Mouse (Mus musculus) limb, embryonic 11.5 days (tissue): ENCODE measurements at regions not wholly inside any gene's neighbourhood (a gene's known extent, or its start where the extent isn't known, plus 50 kb on each side); places are given as distances from the start of the nearest gene placed in this dataset.

Experiments used
- ATAC-seq: fragments of 200-750 bp; cut with Nextera tagmentation; 2 replicates; pipeline ENCODE4 v1.8.0; 2017; ENCODE audit warnings: low read depth; ENCODE audit not compliant: insufficient number of reproducible peaks, low FRiP score, low TSS enrichment
- DNase-seq: peaks from one replicate; pipeline ENCODE4 v3.0.0-alpha.2; 2015; ENCODE audit warnings: low spot score
- H3K27ac ChIP-seq: fragments of 300-500 bp; sonication (generic); replicated peaks from 2 replicates; pipeline ENCODE4 v1.5.1; 2014; ENCODE audit warnings: low read depth, mild to moderate bottlenecking, low read length
- H3K27me3 ChIP-seq: fragments of 300-500 bp; sonication (generic); 2 replicates; pipeline ENCODE4 v1.6.1; 2014; ENCODE audit warnings: mild to moderate bottlenecking, low read length, mixed read lengths; ENCODE audit not compliant: control insufficient read depth, insufficient read depth
- H3K36me3 ChIP-seq: fragments of 300-500 bp; sonication (generic); 2 replicates; pipeline ENCODE4 v1.6.1; 2014; ENCODE audit warnings: mild to moderate bottlenecking, low read length, moderate library complexity, mixed read lengths; ENCODE audit not compliant: control insufficient read depth, insufficient read depth
- H3K4me1 ChIP-seq: fragments of 300-500 bp; sonication (generic); 2 replicates; pipeline ENCODE4 v1.6.1; 2014; ENCODE audit warnings: low read length, mixed read lengths; ENCODE audit not compliant: control insufficient read depth, insufficient read depth
- H3K4me2 ChIP-seq: fragments of 300-500 bp; sonication (generic); 2 replicates; pipeline ENCODE4 v1.6.1; 2014; ENCODE audit warnings: low read depth, mild to moderate bottlenecking, moderate library complexity; ENCODE audit not compliant: severe bottlenecking
- H3K4me3 ChIP-seq: fragments of 300-500 bp; sonication (generic); 2 replicates; pipeline ENCODE4 v1.5.1; 2014; ENCODE audit warnings: low read depth, low read length
- H3K9ac ChIP-seq: fragments of 300-500 bp; sonication (generic); 2 replicates; pipeline ENCODE4 v1.6.1; 2014; ENCODE audit warnings: mild to moderate bottlenecking, low read length
- H3K9me3 ChIP-seq: fragments of 300-500 bp; sonication (generic); 2 replicates; pipeline ENCODE4 v1.6.1; 2016; ENCODE audit warnings: low read length; ENCODE audit not compliant: control insufficient read depth
- WGBS: fragments of 180-500 bp; shearing (Covaris S2); extraction: QIAGEN DNeasy Blood & Tissue Kit; methylation state at CpG from one replicate; pipeline ENCODE4 v1.1.7; 2014; 5-methylcytosine and 5-hydroxymethylcytosine counted together

- no peak overlapping the region for H3K27ac ChIP-seq
- H3K36me3 ChIP-seq, result no peaks in the 10 kb centered on the region
- no peaks in the 10 kb centered on the region for H3K9me3 ChIP-seq
- no peak overlapping the region for H3K4me3 ChIP-seq
- WGBS, result 78% methylated on average over 2 of the region's 2 CpGs
- H3K9ac ChIP-seq, result no peak overlapping the region
- H3K4me2 ChIP-seq, result no peak overlapping the region
- DNase-seq (no peak), ATAC-seq (no peak)
- no peaks in the 10 kb centered on the region for H3K27me3 ChIP-seq
- no peaks in the 10 kb centered on the region for H3K4me1 ChIP-seq
Measured at GRCm38 (mm10) chr11:8214305-8214903, 449.9 kb downstream of the Tns3 start.

DNA sequence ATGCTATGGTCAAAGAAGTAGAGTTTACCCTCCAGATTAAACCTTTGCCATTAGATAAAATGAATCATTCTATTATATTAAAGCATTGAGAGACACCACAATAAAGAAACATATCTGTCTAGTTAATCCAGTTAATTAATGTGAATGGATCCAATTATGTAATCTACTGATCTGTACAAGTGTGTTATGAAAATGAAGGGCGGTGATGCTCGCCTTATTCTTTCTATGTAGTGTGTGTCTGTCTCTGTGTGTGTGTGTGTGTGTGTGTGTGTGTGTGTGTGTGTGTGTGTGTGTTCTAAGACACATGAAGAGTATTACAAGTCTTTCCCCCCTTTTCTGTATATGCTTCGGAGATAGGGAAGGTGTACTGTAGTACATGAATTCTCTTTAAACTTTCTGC lies 451.2 kb downstream of the Tns3 start:
- Histone ChIP-seq H3K9me3 (no peaks in the 10 kb centered on the region), H3K9ac (no peak overlapping the region), H3K27me3 (no peaks in the 10 kb centered on the region), H3K36me3 (no peaks in the 10 kb centered on the region), H3K27ac (no peak overlapping the region), H3K4me2 (no peak overlapping the region), H3K4me3 (no peak overlapping the region), H3K4me1 (no peaks in the 10 kb centered on the region)
- ATAC-seq (no peak), DNase-seq (no peak)
- WGBS, result 89% methylated on average over 3 of the region's 3 CpGs

GRCm38 (mm10) chr11:8212714-8213113 lies 451.6 kb downstream of the Tns3 start:
- DNase-seq (no peak), ATAC-seq (no peak)
- H3K4me2 ChIP-seq, result no peak overlapping the region
- H3K4me1 ChIP-seq, result no peaks in the 10 kb centered on the region
- 82% methylated on average over 4 of the region's 4 CpGs for WGBS
- H3K36me3 ChIP-seq, result no peaks in the 10 kb centered on the region
- H3K9ac ChIP-seq, result no peak overlapping the region
- no peaks in the 10 kb centered on the region for H3K27me3 ChIP-seq
- no peaks in the 10 kb centered on the region for H3K9me3 ChIP-seq
- H3K4me3 ChIP-seq, result no peak overlapping the region
- no peak overlapping the region for H3K27ac ChIP-seq

DNA sequence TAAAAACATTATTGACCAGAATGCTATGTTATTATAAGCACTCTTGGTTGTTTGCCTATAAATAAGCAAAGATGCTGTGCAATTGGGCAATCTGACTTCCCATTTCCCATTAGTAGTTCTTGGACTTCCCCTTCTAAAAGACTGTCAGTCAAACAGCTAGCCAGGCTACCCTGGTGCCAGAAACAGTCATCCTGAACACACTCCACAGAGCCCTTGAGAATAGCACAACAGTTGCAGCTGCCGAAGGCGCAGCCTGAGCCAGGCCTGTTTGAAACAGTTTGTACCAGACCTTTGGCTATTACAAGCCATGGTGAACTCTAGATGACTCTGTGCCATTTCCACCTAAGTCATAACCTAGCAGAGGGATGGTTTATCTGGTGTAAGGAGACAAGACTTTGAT lies 455.3 kb downstream of the Tns3 start:
- H3K27me3 ChIP-seq, result no peaks in the 10 kb centered on the region
- 93% methylated on average over 2 of the region's 2 CpGs for WGBS
- ATAC-seq, result no peak

DNA sequence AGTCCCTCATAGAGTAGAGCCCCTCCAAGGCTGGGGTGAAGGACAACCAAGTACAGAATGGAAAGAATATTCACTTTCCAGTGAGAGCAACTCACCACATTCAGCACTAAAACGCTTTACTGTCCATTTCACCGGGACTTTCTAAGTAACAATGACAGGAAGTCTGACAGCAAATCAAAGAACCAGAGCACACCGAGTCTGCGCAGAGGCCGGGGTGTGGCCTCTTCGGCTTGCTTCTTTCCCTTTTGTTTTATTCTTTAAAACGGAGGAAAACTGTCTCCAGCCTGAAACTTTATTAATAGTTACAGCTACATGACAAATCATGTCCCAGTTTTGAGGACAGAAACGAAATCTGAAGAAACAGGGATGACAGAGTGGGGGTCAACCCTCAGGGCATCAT lies 465.0 kb downstream of the Tns3 start:
- no peak for ATAC-seq
- Histone ChIP-seq H3K36me3 (no peaks in the 10 kb centered on the region), H3K27ac (no peak overlapping the region), H3K4me1 (no peaks in the 10 kb centered on the region), H3K4me3 (no peak overlapping the region), H3K9ac (no peak overlapping the region), H3K4me2 (no peak overlapping the region), H3K9me3 (no peaks in the 10 kb centered on the region), H3K27me3 (no peaks in the 10 kb centered on the region)
- 79% methylated on average over 8 of the region's 8 CpGs for WGBS
- no peak for DNase-seq

More for the DNA sequence above, 455.3 kb downstream of the Tns3 start:
- DNase-seq, result no peak
- H3K4me1 ChIP-seq, result no peaks in the 10 kb centered on the region
- H3K9me3 ChIP-seq, result no peaks in the 10 kb centered on the region
- H3K36me3 ChIP-seq, result no peaks in the 10 kb centered on the region
- no peak overlapping the region for H3K27ac ChIP-seq
- H3K4me2 ChIP-seq, result no peak overlapping the region
- H3K4me3 ChIP-seq, result no peak overlapping the region
- no peak overlapping the region for H3K9ac ChIP-seq
